Mouse (Mus musculus) inflammation-experienced regulatory T-cells, adult 6 months (primary cell): ENCODE results near the gene Ndc1. TPM values are rescaled to one million over a fixed set of nuclear protein-coding genes. Genes with fewer than 3 reads are reported as not detected.

Experiments used
- ATAC-seq: one replicate; pipeline ENCODE4 v1.8.0; 2017
- polyA plus RNA-seq, 3 experiments: library from polyadenylated mRNA; unstranded; fragments of 100-300 nt; shearing (Covaris generic); gene quantifications; one replicate each; pipeline ENCODE4 v1.2.1; 2017

Ndc1 gene
- polyA plus RNA-seq, 3 experiments from 2014 or later, result 3.7 to 10.5 (median 4.3) TPM

DNA sequence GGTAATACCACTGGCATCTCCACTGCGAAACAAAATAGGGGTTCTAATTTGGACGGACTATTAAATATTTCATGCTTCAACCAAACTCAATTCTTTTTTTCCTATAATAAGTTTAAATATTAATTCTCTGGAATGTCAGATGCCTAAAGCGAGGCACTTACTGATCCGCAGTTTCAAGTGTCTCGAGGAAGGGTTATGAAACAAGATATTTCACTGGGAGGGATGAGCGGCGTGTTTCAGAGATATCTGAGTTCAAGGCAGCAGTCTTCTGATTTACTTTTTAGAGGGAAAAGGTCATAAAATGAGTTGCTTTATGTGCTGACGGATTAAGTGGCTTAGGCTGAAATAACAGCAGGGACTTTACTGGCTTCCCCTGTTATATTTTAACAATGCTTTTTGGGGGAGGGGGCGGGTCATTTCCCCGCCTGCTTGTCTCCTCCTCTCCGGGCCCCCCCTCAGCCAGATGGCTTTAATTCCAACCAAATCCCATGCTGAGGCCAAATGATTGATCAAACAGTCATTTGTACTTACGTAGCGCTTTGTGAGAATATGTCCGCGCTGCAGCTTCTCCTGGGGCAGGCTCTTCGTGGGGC lies 75.4 kb downstream of the Ndc1 start:
- ATAC-seq, result no peak

DNA sequence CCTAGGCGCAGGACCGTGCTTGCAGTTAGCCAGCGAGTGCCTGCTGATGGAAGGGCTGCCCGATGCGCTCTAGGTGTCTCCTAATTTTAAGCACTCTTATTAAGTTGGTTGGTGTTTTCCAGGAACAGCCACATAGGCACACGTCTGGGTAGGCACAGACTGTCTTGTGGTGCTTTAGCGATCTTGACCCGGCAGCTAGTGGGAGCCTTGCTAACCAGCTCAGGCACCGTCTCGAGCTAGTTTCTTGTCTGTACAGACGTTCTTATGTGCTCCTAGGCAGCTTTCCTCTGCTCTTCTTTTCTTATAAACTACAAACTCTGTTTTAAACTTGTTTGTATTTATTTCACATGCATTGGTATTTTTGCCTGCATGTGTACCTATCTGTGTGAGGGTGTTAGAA lies 76.0 kb downstream of the Ndc1 start:
- ATAC-seq, result no peak

DNA sequence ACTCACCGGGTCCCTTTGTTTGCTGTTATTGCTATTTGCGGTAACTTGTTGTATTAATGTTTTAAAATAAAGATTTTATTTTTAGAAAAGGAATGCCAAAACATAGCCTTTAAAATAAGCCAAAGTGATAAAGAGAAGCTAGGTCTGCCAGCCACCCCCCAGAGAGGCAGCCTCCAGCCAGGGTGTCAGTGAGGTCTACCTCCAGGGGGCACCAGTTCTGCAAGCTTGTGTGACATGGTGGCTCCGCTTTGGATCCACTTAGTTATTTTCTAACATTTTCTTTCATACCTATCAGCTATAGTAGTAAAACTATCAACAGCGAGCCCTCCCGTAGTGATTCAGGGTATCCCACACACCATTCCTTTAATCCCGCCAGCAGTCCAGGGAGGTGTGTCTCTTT lies 80.9 kb downstream of the Ndc1 start:
- no peak for ATAC-seq

DNA sequence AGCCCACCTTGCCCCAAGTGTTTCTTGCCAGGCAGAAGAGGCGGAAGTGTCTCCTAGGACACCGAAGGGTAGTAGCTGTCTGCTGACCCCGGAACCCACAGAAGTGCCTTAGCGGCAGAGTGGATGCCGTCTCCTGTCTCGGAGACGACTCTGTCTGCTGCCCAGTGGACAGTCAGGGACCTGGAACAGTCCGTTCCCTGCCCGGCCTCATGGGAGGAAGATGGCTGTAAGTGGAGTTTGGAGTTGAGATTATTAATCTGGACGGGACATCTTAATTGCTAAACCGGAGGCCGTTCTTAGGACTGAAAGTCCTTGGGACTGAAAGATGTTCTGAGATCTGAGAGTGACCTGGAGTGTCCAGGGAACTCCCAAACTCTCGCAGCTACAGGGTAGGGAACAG lies 81.9 kb downstream of the Ndc1 start:
- ATAC-seq, result no peak

DNA sequence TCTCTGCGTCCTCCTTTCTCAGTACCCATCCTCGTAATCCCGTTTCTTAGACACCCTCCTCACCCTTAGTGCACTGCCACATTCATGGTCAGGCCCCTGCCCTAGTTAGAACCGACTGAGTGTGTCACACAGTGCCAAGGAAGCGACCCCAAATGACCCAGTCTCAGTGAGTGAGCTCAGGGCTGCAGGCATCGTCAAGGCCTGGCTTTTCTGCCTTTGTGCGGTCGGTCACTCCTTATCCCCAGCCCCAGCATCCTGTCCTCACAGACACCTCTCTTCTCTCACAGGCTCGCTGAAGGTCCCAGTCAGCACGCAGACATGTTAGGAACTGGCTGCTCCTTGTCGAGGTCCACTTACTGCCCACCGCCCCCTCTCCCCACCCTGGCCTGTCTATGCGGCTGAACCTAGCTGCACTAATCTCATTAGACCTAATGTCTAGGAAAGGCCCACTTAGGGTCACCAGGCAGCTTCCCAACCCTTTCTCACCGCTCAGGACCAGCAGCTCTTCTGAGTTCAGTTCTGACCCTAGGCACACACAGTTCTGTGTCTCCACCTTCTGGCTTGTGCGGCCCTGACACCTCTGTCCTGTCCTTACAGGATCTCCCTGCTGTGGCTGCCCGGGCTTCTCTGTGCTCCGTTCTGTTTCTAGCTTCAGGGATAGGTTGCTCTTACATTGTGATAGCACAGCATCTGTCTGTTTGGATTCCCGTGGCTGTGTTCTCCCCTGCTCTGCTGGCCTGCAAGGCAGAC lies 84.9 kb downstream of the Ndc1 start:
- ATAC-seq, result no peak

DNA sequence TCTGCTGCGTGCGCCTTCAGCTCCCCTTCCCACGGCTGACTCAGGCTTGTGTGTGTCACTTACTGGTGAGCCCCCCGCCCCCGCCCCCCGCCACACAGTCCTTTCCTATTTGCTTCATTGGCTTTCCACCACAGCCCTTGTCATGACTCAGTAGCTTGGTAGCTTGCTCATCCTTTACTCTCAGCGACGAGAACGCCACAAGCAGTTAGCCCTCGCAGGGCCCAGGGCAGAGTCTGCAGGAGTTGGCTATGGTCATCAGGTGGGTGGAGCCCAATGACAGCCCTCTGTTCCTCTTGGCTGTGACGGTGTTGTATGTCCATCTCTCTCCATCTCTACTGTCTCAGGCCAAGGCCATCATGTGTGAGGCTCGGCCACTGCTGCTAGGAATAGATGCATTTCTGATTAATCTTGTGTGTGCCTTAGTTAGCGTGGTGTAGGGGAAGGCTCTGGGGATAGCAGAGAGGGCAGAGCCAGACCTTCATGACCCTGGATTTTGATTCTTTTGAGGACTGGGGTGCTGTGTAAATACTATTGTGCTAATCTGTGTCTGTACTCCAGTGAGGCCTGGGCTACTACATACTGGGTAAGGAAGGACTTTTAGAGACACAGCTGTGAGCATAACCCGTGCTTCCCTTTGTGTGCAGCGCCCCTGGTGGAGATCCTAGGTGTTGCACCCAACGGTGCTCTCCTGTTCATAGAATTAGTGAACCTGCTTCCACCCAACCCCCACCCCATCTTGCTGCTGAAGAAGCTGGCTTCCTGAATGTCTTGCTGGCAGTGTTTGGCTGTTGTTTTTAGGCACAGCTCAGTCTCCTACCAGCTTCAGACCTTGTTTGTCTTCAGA lies 85.8 kb downstream of the Ndc1 start:
- ATAC-seq, result no peak

DNA sequence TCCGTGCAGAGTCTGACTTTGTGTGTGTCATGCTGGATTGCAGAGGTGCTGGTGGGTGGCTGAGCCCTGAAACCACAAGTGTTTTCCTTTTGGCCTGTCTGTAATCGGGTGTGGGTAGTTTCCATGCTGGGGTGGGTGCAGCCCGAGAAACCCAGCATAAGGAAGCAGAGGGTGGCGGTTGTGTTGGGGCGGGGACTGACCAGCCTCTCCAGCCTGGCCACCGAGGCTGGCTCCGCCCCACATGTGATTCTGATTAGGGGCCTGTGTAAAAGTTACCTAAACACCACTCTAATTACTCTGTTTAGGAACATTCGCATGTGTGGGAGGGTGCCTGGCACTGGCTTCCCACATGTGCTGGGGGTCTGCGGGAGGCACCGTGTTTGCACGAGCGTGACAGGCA lies 90.0 kb downstream of the Ndc1 start:
- ATAC-seq, result no peak

DNA sequence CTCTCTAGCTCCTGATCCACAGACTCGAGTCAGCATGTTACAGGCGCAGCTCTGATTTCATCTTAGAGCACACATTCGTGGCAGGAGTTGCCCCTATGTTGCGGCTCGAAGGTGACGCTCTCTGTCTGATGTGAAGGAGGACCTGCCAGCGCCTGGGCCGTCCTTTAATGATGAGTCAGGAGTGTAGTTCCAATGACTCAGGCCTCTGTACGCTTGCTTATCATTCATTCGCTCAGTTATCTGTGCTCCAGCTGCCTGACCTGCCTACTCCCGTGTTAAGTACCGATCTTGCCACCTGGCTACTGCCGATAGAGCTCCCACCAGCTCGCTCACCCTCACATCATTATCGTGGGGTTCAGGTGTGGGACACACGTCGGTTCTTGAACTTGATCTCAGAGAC lies 91.3 kb downstream of the Ndc1 start:
- no peak for ATAC-seq

DNA sequence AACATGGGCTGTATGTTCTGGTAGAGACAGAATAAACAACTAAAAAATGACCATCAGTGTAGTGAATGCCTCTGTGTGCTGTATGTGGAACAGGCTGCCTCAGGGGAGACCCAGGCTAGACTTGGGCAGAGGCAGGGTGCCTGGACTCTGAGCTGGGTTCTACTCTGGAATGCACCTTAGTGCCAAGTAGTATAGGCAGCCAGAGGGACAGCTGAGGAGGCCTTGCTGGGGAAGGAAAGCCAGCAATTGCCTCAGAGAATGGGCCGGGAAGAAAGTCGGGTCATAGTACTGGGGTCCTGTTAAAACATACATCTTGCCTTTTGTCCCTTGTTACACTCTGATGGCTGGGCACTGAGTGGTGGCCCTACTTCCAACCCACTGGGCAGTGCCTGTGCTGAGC lies 91.9 kb downstream of the Ndc1 start:
- ATAC-seq, result no peak

DNA sequence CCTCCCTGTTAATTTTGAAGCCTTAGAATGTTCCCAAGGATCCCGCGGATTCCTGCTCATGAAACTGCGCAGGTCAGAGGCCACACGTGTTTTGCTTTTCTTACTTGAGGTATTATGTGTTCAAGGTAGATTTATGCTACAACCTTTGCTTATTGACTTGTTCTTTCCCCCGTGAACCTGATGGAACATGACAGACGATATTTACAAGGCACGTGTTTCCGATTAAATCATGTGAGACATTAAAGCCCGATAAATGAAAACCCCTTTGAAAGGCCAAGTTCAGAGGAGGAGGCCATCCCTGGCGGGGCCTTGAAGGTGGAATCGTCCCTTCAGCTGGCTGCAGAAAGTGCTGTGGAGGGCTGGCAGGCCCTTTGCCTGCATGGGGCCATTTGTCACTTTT lies 92.9 kb downstream of the Ndc1 start:
- no peak for ATAC-seq

Other genes with a start within 250 kb of the Ndc1 start
- 100 to 1,000 TPM; 391 to 444 (median 391) TPM for gene Tmem59, start 189.4 kb upstream of the Ndc1 start, polyA plus RNA-seq
- gene Tceanc2, start 188.7 kb upstream of the Ndc1 start, polyA plus RNA-seq, result 10 to 100 TPM; 13.6 to 25.2 (median 13.7) TPM
- gene Ldlrad1, start 158.6 kb upstream of the Ndc1 start, polyA plus RNA-seq, result under 1 TPM in 1 of 3 experiments, not detected in 2; 0.57 TPM
- 10 to 100 TPM; 18.8 to 25.8 (median 24.0) TPM for gene Lrrc42, start 114.3 kb upstream of the Ndc1 start, polyA plus RNA-seq
- gene Hspb11, start 114.2 kb upstream of the Ndc1 start, polyA plus RNA-seq, result 10 to 100 TPM; 25.5 to 30.0 (median 25.5) TPM
- not detected for gene Dio1, start 60.6 kb upstream of the Ndc1 start, polyA plus RNA-seq
- gene Yipf1, start 53.4 kb upstream of the Ndc1 start, polyA plus RNA-seq, result 100 to 1,000 TPM in 2 of 3 experiments, 10 to 100 TPM in 1; 84.1 to 102 (median 101) TPM
- gene Glis1, start 66.8 kb downstream of the Ndc1 start, polyA plus RNA-seq, result under 1 TPM in 1 of 3 experiments, not detected in 2; 0.30 TPM